Mouse (Mus musculus): ENCODE results near the gene Mctp2. TPM values are rescaled to one million over a fixed set of nuclear protein-coding genes. Genes with fewer than 3 reads are reported as not detected.

Mctp2 gene
- total RNA-seq, 2 experiments from 2014 or later: 0.22 to 0.39 TPM

GRCm38 (mm10) chr7:72103654-72104053, 202.8 kb downstream of the Mctp2 start:
- intact Hi-C loops (cut with DNase I): no loop called here
- DNase-seq: no peak

GRCm38 (mm10) chr7:72100683-72101082, 205.7 kb downstream of the Mctp2 start:
- intact Hi-C loops (cut with DNase I): no loop called here
- DNase-seq: no peak

GRCm38 (mm10) chr7:72098603-72099002, 207.8 kb downstream of the Mctp2 start:
- no peak for DNase-seq
- intact Hi-C loops (cut with DNase I): no loop called here

- intact Hi-C loops (cut with DNase I): no loop called here
- no peak for DNase-seq
These were observed 209.4 kb downstream of the Mctp2 start for GRCm38 (mm10) chr7:72096973-72097372.

GRCm38 (mm10) chr7:72096433-72096832, 210.0 kb downstream of the Mctp2 start:
- intact Hi-C loops (cut with DNase I): no loop called here

GRCm38 (mm10) chr7:72089463-72090175, 216.8 kb downstream of the Mctp2 start:
- intact Hi-C loops (cut with DNase I): no loop called here
- DNase-seq: no peak

More at GRCm38 (mm10) chr7:72096433-72096832, 210.0 kb downstream of the Mctp2 start:
- DNase-seq: no peak

- intact Hi-C loops (cut with DNase I): no loop called here
- DNase-seq: no peak
These were observed 225.7 kb downstream of the Mctp2 start for GRCm38 (mm10) chr7:72080705-72081104.

GRCm38 (mm10) chr7:72078896-72079295, 227.5 kb downstream of the Mctp2 start:
- intact Hi-C loops (cut with DNase I): no loop called here
- no peak for DNase-seq

GRCm38 (mm10) chr7:72071418-72072184, 234.8 kb downstream of the Mctp2 start:
- DNase-seq: no peak
- intact Hi-C loops (cut with DNase I): no loop called here

GRCm38 (mm10) chr7:72068454-72068853, 238.0 kb downstream of the Mctp2 start:
- intact Hi-C loops (cut with DNase I): no loop called here

GRCm38 (mm10) chr7:72066352-72066751, 240.1 kb downstream of the Mctp2 start:
- intact Hi-C loops (cut with DNase I): no loop called here
- DNase-seq: no peak

More at GRCm38 (mm10) chr7:72068454-72068853, 238.0 kb downstream of the Mctp2 start:
- DNase-seq: no peak

- intact Hi-C loops (cut with DNase I): no loop called here
- no peak for DNase-seq
These were observed 254.6 kb downstream of the Mctp2 start for GRCm38 (mm10) chr7:72051759-72052158.

- intact Hi-C loops (cut with DNase I): no loop called here
These were observed 258.5 kb downstream of the Mctp2 start for GRCm38 (mm10) chr7:72047588-72048585.

More at GRCm38 (mm10) chr7:72047588-72048585, 258.5 kb downstream of the Mctp2 start:
- DNase-seq: no peak

All from heart, postnatal 36 days (tissue).